Mouse (Mus musculus): ENCODE results near the gene Mmp3.
"Not testable (repeated sequence)": the region's sequence is repeated elsewhere in the genome, so short reads cannot be mapped to it uniquely, and the experiment has no call there.

Gene Mmp3

GRCm38 (mm10) chr9:7445522-7445921, at the start of gene Mmp3:
Gene Mmp3, plus strand, starts transcription at chr9:7445822.
- in situ Hi-C loops (cut with MboI, MseI): no loop called here

- in situ Hi-C loops (cut with MboI, MseI): not testable (repeated sequence)
Observed at GRCm38 (mm10) chr9:7396556-7396955, 49.1 kb upstream of the Mmp3 start.

- in situ Hi-C loops (cut with MboI, MseI): loop anchor here (10.0 kb wide), 1 partner anchor 1431 kb away; no protein-coding TSS in a partner anchor
Observed at GRCm38 (mm10) chr9:7453302-7453701, 7.7 kb downstream of the Mmp3 start.

DNA sequence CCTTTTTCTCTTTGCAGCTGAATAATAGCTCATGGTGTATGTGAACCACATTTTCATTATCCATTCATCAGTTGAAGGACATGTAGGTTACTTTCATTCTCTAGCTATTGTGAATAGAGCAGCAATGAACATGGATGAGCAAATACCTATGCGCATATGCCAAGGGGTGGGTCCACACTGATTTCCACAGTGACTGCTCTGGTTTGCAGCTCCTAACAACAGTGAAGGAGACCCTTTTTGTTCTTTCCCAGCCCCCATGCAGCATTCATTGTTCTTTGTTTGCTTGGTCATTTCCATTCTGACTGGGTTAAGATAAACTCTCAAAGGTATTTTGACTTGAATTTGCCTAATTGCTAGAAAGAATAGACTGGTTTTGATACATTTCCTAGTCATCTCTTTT, 24.6 kb downstream of the Mmp3 start:
- in situ Hi-C loops (cut with MboI, MseI): no loop called here

- in situ Hi-C loops (cut with MboI, MseI): no loop called here
Observed at GRCm38 (mm10) chr9:7483684-7484394, 38.2 kb downstream of the Mmp3 start.

GRCm38 (mm10) chr9:7501138-7501537, 55.5 kb downstream of the Mmp3 start:
- in situ Hi-C loops (cut with MboI, MseI): no loop called here

- in situ Hi-C loops (cut with MboI, MseI): no loop called here
Observed at GRCm38 (mm10) chr9:7502051-7502450, 56.4 kb downstream of the Mmp3 start, which contains the start of gene Mmp10. Gene Mmp10, plus strand, starts transcription at chr9:7502352.

All from regulatory T cell (primary cell).